Mouse (Mus musculus) limb, embryonic 11.5 days (tissue): ENCODE measurements around the gene Ifna15. TPM values are rescaled to one million over a fixed set of nuclear protein-coding genes. Genes with fewer than 3 reads are reported as not detected.

Source experiments
- ATAC-seq: fragments of 200-750 bp; cut with Nextera tagmentation; 2 replicates; pipeline ENCODE4 v1.8.0; 2017; ENCODE audit warnings: low read depth; ENCODE audit not compliant: insufficient number of reproducible peaks, low FRiP score, low TSS enrichment
- DNase-seq: peaks from one replicate; pipeline ENCODE4 v3.0.0-alpha.2; 2015; ENCODE audit warnings: low spot score
- H3K27ac ChIP-seq: fragments of 300-500 bp; sonication (generic); replicated peaks from 2 replicates; pipeline ENCODE4 v1.5.1; 2014; ENCODE audit warnings: low read depth, mild to moderate bottlenecking, low read length
- H3K27me3 ChIP-seq: fragments of 300-500 bp; sonication (generic); 2 replicates; pipeline ENCODE4 v1.6.1; 2014; ENCODE audit warnings: mild to moderate bottlenecking, low read length, mixed read lengths; ENCODE audit not compliant: control insufficient read depth, insufficient read depth
- H3K36me3 ChIP-seq: fragments of 300-500 bp; sonication (generic); 2 replicates; pipeline ENCODE4 v1.6.1; 2014; ENCODE audit warnings: mild to moderate bottlenecking, low read length, moderate library complexity, mixed read lengths; ENCODE audit not compliant: control insufficient read depth, insufficient read depth
- H3K4me1 ChIP-seq: fragments of 300-500 bp; sonication (generic); 2 replicates; pipeline ENCODE4 v1.6.1; 2014; ENCODE audit warnings: low read length, mixed read lengths; ENCODE audit not compliant: control insufficient read depth, insufficient read depth
- H3K4me2 ChIP-seq: fragments of 300-500 bp; sonication (generic); 2 replicates; pipeline ENCODE4 v1.6.1; 2014; ENCODE audit warnings: low read depth, mild to moderate bottlenecking, moderate library complexity; ENCODE audit not compliant: severe bottlenecking
- H3K4me3 ChIP-seq: fragments of 300-500 bp; sonication (generic); 2 replicates; pipeline ENCODE4 v1.5.1; 2014; ENCODE audit warnings: low read depth, low read length
- H3K9ac ChIP-seq: fragments of 300-500 bp; sonication (generic); 2 replicates; pipeline ENCODE4 v1.6.1; 2014; ENCODE audit warnings: mild to moderate bottlenecking, low read length
- H3K9me3 ChIP-seq: fragments of 300-500 bp; sonication (generic); 2 replicates; pipeline ENCODE4 v1.6.1; 2016; ENCODE audit warnings: low read length; ENCODE audit not compliant: control insufficient read depth
- WGBS: fragments of 180-500 bp; shearing (Covaris S2); extraction: QIAGEN DNeasy Blood & Tissue Kit; methylation state at CpG from one replicate; pipeline ENCODE4 v1.1.7; 2014; 5-methylcytosine and 5-hydroxymethylcytosine counted together
- polyA plus RNA-seq: library from polyadenylated mRNA; unstranded; fragments of >200 nt; fragmentation: Nextera tagmentation; extraction: Ambion mirVana; gene quantifications from 2 replicates; pipeline ENCODE4 v1.2.1, GENCODE M21; 2014

Gene Ifna15
- polyA plus RNA-seq, 1 experiment from 2014 or later, result not detected

DNA sequence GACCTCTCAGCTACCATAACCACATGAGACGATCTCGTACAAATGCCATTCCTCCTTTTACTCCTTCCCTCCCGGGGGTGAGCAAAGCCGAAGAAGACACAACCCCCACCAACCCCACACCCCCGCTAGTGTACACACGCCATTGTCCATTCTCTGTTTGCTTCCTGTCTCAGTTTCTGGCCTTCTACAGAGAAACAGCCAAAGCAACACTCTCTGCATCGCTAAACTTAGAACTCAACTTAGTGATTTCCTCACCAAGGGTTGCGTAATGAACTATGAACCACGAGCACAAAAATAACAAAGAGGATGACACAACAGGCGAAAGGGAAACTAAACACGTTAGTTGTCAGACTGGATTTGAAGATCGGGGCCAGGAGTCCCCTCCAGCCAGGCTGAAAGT is 20.7 kb downstream of the Ifna15 start:
- Histone ChIP-seq H3K4me1 (no peaks in the 10 kb centered on the region), H3K36me3 (no peaks in the 10 kb centered on the region), H3K9ac (no peak overlapping the region), H3K9me3 (no peaks in the 10 kb centered on the region), H3K27ac (no peak overlapping the region), H3K4me3 (no peak overlapping the region), H3K4me2 (no peak overlapping the region), H3K27me3 (no peaks in the 10 kb centered on the region)
- ATAC-seq, result no peak
- DNase-seq, result no peak
- 89% methylated on average over 12 of the region's 12 CpGs for WGBS

DNA sequence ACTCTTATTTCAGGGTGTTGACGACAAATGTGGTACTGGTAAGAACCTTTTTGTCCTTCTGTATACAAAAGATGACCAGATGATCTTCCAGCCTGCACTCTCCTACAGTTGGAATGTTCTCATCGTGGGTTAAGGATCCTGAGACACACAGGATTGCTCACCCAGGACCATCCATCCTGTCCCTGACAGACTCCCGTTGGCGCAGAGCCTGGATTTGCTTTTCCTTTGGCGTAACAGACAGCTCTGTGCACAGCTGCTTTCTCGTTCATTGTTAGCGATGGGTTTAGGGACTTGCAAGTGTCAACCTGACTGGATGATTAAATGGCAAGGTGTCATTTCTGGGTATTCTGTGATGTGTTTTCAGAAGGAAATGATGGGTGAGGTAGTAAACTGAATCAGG is 21.4 kb downstream of the Ifna15 start:
- DNase-seq (no peak), ATAC-seq (no peak)
- Histone ChIP-seq H3K27me3 (no peaks in the 10 kb centered on the region), H3K27ac (no peak overlapping the region), H3K4me3 (no peak overlapping the region), H3K4me2 (no peak overlapping the region), H3K4me1 (no peaks in the 10 kb centered on the region), H3K9me3 (no peaks in the 10 kb centered on the region), H3K9ac (no peak overlapping the region), H3K36me3 (no peaks in the 10 kb centered on the region)
- 74% methylated on average over 7 of the region's 7 CpGs for WGBS

DNA sequence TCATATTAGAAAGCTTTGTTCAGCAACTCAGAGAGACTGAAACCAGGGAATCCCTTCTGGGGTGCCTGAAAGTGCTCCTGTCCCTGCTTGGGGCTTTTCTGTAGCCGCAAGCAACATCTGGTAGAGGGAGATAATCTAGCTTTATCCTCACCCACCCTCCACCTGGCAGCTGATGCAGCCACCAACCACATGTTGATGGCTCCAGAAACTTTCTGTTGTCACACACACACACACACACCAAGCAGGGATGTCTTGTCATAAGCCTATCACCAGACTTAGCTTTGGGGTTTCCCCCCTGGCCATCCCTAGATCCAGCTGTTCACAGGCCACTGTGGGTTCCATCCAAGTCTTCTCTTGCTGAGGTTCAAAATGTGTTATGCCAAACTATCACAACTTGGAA is 22.3 kb downstream of the Ifna15 start:
- DNase-seq (no peak), ATAC-seq (no peak)
- no peak overlapping the region for H3K9ac ChIP-seq
- no peaks in the 10 kb centered on the region for H3K9me3 ChIP-seq
- no peaks in the 10 kb centered on the region for H3K27me3 ChIP-seq
- WGBS, result 85% methylated on average over 1 of the region's 1 CpGs
- H3K4me3 ChIP-seq, result no peak overlapping the region
- no peaks in the 10 kb centered on the region for H3K36me3 ChIP-seq
- H3K4me1 ChIP-seq, result no peaks in the 10 kb centered on the region
- H3K27ac ChIP-seq, result no peak overlapping the region
- no peak overlapping the region for H3K4me2 ChIP-seq

DNA sequence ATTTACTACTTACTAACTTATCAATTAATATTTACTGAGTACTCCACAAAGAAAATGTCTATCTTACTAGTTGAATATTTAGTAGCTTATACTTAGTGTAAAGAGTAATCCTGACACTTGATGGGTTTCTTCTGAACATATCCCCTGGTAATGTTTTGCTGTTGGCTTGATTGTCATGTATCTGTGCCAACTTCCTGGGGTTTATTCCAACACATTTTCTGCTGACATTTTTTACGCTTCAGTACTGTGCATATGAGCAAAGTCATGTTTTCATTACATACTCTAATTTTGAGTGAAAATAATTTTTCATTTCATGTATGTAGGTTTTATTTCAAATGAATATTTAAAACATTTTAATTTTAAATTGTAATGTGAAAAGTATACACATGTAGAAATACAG is 23.1 kb downstream of the Ifna15 start:
- no peaks in the 10 kb centered on the region for H3K9me3 ChIP-seq
- no peak overlapping the region for H3K9ac ChIP-seq
- no peak overlapping the region for H3K27ac ChIP-seq
- no peak overlapping the region for H3K4me3 ChIP-seq
- H3K4me2 ChIP-seq, result no peak overlapping the region
- ATAC-seq (no peak), DNase-seq (no peak)
- H3K27me3 ChIP-seq, result no peaks in the 10 kb centered on the region
- WGBS, result 86% methylated on average over 1 of the region's 1 CpGs
- no peaks in the 10 kb centered on the region for H3K4me1 ChIP-seq
- H3K36me3 ChIP-seq, result no peaks in the 10 kb centered on the region

DNA sequence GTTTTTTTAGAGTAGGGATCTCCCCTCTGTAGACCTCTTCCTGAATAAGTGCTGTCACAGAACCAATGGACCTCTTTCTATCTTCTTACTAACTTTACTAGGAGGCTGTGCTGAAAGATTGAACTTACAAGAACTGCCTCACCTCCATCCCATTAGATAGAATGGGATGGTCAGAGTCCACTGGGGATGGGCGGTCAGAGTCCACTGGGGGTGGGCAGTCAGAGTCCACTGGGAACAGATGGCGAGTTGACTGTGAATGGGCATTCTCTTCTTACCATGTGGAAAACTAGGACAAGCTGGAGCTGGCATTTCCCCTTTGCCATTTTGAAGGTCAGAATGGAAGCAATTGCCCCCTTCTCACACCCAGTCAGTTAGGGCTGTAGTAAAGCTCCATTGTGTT is 24.5 kb downstream of the Ifna15 start:
- H3K4me3 ChIP-seq, result no peak overlapping the region
- no peak overlapping the region for H3K27ac ChIP-seq
- no peaks in the 10 kb centered on the region for H3K4me1 ChIP-seq
- DNase-seq, result no peak
- 85% methylated on average over 2 of the region's 2 CpGs for WGBS
- no peaks in the 10 kb centered on the region for H3K27me3 ChIP-seq
- H3K36me3 ChIP-seq, result no peaks in the 10 kb centered on the region
- no peaks in the 10 kb centered on the region for H3K9me3 ChIP-seq
- ATAC-seq, result no peak
- H3K9ac ChIP-seq, result no peak overlapping the region
- no peak overlapping the region for H3K4me2 ChIP-seq

DNA sequence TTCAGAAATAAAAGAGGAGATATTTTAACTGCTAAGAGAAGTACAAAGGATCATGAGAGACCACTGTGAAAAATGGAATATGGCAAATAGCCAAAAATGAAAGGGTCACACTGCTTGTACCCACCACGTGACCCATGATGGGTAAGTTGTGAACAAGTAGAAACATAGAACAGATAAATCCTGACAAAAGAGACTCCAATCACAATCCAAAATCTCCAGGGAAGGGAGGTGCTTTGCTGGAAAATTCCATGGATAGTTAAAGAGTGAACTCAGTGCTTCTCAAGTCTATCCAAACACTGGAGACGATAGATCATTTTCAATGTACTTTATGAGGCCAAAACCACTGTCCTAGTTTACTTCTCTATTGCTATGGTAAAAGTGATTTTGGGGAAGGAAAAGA is 27.2 kb downstream of the Ifna15 start:
- Histone ChIP-seq H3K4me3 (no peak overlapping the region), H3K4me2 (no peak overlapping the region), H3K36me3 (no peaks in the 10 kb centered on the region), H3K9ac (no peak overlapping the region), H3K9me3 (no peaks in the 10 kb centered on the region), H3K27me3 (no peaks in the 10 kb centered on the region), H3K4me1 (no peaks in the 10 kb centered on the region), H3K27ac (no peak overlapping the region)
- no peak for DNase-seq
- 95% methylated on average over 2 of the region's 2 CpGs for WGBS
- ATAC-seq, result no peak

- no peaks in the 10 kb centered on the region for H3K4me1 ChIP-seq
- WGBS, result 61% methylated on average over 4 of the region's 4 CpGs
- H3K4me2 ChIP-seq, result no peak overlapping the region
- DNase-seq, result no peak
- H3K9me3 ChIP-seq, result no peaks in the 10 kb centered on the region
- H3K36me3 ChIP-seq, result no peaks in the 10 kb centered on the region
- H3K9ac ChIP-seq, result no peak overlapping the region
- H3K27ac ChIP-seq, result no peak overlapping the region
- no peaks in the 10 kb centered on the region for H3K27me3 ChIP-seq
- no peak overlapping the region for H3K4me3 ChIP-seq
- no peak for ATAC-seq
These were observed 27.8 kb downstream of the Ifna15 start for GRCm38 (mm10) chr4:88530271-88530670.

GRCm38 (mm10) chr4:88526379-88527049 is 31.5 kb downstream of the Ifna15 start:
- DNase-seq (no peak), ATAC-seq (no peak)
- H3K4me1 ChIP-seq, result no peaks in the 10 kb centered on the region
- no peak overlapping the region for H3K27ac ChIP-seq
- H3K36me3 ChIP-seq, result no peaks in the 10 kb centered on the region
- H3K9ac ChIP-seq, result no peak overlapping the region
- H3K27me3 ChIP-seq, result no peaks in the 10 kb centered on the region
- 85% methylated on average over 5 of the region's 5 CpGs for WGBS
- no peak overlapping the region for H3K4me3 ChIP-seq
- no peaks in the 10 kb centered on the region for H3K9me3 ChIP-seq
- no peak overlapping the region for H3K4me2 ChIP-seq

DNA sequence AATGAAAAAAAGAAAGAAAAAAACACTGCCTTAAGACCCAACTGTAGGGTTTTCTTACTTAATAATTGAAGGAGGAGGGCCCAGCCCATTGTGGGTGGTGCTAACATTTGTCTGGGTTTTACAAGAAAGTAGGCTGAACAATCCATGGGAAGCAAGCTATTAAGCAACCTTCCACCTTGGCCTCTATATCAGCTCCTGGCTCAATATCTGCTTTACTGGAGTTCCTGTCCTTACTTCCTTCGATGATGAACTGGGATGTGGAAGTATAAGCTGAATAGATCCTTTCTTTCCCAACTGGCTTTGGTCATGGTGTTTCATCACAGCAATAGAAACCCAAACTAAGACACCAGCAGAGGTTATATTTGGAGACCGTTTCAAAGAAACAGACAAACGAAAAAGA is 32.7 kb downstream of the Ifna15 start:
- no peaks in the 10 kb centered on the region for H3K4me1 ChIP-seq
- H3K27me3 ChIP-seq, result no peaks in the 10 kb centered on the region
- DNase-seq (no peak), ATAC-seq (no peak)
- no peak overlapping the region for H3K4me3 ChIP-seq
- H3K4me2 ChIP-seq, result no peak overlapping the region
- no peaks in the 10 kb centered on the region for H3K36me3 ChIP-seq
- 87% methylated on average over 3 of the region's 3 CpGs for WGBS
- no peak overlapping the region for H3K9ac ChIP-seq
- H3K9me3 ChIP-seq, result no peaks in the 10 kb centered on the region
- H3K27ac ChIP-seq, result no peak overlapping the region
